Mouse (Mus musculus): ENCODE results near the gene Ppfia4.

Gene Ppfia4

DNA sequence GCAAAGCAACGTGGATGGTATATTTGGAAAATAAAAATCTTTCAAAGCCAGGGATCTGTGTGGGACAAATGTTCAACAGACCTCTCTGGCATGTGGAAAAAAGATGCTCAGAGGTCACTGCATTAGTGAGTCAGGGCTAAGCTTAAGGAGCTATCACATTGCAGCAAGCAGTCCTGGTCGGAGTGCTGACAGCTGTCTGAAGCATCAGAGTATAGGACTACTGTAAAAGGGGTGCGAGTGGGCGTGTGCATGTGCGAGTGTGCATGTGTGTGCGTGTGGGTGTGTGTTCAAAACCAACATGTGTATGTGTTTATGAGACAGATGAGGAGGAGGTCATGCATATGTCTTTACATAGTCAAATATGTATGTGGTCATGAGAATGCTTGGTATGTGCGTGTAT, 6.4 kb upstream of the Ppfia4 start:
- 83% methylated on average over 7 of the region's 7 CpGs for WGBS

DNA sequence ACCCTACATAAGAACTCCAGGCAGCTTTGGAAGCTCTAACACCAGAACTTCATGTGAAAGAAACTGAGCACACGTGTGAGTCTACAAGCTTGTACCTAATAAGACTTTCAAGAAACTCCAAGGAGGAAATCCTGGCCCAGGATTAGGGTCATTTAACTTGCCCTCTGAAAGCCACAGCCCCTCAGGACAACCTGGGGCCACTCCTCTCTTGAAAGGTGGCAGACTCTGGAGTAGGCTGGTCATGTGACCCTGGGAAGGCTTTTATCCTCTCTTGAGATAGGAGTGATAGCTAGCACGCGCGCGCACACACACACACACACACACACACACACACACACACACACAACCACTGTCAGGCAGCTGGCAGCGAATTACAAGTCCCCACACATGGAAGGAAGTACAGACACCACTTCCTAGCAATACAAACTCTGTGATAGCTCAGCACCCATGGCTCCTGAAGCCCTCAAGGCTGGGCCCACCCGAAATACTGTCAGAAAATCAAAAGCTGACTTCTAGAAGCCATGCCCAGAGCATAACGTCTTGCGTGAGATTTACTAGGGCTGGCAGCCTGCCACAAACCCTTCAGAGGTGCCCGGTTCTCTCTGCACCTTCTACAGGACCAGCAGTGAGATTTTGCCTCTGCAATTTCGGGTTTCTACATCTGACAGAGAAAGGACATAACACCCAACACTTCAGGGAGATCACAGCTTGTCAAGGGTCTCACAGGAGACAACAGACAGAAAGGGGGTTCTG, 4.4 kb upstream of the Ppfia4 start:
- WGBS, result 75% methylated on average over 11 of the region's 11 CpGs

DNA sequence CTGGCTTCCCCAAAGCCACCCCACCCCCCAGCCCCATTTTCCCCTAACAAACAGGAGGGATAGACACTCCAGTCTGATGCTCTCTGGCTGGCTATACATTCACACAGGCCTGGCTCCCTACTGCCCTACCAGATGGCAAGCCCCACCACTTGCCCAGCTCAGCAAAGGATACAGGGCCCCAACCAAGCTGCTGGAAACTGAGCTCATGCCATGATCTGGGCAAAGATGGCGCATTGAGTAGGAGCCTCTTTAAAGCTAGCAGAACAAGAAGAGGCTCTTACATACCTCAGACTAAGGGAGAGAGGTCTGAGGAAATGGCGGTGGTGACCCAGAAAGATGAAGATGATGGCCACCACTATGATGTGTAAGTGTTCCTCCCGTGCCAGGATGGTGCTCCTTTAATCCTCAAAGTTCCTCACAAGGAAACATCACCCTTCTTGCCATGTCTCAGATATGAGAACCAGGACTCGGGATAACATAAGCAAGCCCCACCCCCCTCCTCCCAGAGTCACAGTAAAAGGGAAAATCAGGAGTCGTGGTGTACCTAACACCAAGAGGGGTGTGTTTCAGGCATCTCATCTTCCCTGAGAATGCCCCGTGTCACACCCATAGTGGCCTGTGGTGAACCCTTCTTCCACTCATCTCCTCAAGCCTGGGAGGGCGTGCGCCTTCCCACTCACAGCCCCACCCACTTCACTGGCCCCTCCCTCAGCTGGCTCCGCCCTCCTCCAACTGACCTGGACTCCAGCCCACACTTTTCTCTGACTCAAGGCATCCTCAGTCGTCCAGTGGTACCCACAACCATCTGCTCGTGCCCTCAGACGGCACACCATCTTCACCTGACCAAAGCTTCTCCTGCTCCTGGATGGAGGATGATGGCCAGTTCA, 3.4 kb upstream of the Ppfia4 start:
- 69% methylated on average over 12 of the region's 12 CpGs for WGBS

DNA sequence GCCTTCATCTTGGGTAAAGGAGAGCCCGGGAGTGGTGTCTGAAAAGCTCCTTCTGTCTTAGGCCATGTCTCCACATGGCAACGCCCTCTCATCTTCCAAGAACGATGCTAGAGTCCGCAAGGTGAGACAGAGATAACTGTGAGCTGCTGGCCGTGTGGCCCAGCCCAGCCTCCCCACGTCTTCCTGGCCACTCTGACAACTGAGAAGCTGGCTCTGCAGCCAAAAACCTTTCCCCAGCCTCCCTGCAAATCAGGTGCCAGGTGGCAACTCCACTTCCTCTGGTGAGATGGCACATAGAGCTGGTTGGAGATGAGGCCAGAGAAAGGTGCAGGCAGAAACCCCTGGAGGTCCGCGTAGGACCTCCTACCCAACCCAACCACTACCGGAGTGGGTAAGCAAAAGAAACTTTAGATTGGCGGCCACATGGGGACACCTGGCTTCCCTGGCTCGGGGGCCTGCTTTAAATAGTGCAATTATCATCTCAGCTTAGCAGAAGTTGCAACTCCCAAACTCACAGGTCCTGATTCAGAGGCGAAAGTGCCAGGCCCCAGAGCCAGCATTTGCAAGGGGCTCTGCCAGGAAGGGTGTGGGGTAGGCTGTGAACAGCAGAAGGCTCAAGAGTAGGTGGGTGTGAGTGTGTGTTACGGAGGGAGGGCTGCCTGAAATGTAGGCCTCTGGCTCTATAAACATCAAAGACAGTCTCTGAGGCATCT, 2.6 kb upstream of the Ppfia4 start:
- WGBS, result 55% methylated on average over 13 of the region's 13 CpGs

DNA sequence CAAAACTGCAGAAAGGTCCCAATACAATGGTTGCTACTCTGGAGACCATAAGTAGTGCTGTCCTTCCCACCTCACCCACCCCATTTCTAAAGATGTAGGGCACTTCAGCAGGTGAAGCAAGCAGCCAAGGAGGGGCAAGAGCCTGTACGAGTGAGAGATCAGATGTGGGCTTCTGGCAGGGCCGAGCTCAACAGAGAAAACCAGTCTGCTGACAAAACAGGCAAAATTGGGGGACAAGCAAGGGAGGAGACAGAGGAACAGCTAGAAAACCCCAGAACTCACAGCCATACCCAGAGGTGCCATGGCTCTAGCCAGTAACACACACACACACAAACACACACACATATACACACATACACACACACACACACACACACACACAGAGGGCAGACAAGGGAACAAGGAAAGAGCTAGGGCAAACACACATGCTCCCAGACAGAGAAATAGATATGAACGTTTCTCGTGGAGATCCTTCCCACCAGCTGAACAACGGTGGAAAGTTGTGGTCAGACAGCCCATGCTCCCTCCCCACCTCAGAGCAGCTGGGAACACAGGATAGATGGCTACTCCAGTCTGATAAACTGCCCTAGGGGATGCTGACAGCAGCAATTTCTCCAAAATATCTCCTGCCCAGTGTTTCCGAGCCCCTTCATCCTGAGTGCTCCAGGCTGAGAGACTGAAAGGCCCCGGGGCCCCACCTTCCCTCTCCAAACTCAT, 1.5 kb upstream of the Ppfia4 start:
- 58% methylated on average over 7 of the region's 7 CpGs for WGBS

DNA sequence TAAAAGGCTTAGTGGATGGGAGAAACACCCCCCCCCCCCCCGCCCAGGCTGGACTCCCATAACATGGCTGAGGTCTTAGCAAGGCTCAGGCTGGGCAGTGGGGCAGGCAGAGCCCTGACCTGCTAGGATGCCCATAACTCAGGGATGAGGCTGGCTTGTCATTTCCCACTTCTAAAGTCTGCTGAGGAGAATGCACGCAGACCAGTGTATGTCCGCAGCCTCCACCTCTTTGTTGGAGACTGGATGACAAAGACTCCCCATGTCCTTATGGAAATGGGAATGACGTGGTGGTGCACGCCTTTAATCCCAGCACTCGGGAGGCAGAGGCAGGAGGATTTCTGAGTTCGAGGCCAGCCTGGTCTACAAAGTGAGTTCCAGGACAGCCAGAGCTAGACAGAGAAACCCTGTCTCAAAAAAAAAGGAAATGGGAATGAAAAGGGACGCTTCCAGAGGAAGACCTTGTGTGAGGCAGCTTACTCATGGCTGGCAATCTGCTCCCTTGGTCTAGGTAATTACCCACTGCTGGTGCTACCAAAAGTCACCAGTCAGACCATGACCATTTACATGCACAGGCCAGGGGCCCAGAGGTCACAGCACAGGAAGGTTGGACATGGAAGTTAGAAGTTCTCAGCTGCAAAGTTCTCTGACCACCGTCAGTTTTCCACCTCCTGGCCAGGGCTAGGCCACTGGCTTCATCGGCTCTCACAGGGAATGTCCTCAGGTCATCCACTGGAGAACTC, 813 bp upstream of the Ppfia4 start:
- 70% methylated on average over 10 of the region's 10 CpGs for WGBS

DNA sequence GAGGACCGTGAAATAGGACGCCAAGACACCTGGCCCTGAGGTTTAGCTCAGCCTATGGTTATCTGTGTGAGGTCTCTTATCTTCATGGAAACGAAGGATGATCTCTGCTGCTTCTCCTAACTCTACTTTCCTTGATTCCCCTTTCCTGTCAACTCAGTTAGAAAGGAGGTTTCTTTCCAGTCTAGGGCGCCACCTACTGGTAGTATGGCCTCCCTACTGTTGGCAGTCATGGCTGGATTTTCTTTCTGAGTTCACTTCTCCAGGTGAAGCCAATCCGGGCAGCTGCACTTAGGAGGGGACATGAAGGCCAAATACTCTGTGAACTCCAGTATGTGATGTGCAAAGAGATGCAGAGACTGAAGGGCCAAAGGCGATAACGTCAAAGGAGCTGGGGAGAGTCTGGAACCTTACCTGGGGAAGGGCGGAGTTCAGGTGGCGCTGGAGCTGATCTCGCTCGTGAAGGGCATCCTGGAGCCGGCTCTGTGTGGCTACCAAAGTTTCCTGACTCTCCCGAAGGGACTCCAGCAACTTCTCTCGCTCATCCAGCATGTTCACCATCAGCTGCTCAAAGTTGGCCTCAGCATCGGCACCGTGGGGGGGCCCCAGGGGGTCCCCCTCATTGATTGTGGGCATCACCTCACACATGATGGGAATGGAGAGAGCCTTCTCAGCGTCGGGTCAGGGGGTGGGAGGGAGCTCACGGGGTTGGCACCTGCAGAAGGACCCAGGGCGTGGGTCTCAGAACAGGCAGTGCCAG, 671 bp downstream of the Ppfia4 start:
- 45% methylated on average over 20 of the region's 20 CpGs for WGBS

DNA sequence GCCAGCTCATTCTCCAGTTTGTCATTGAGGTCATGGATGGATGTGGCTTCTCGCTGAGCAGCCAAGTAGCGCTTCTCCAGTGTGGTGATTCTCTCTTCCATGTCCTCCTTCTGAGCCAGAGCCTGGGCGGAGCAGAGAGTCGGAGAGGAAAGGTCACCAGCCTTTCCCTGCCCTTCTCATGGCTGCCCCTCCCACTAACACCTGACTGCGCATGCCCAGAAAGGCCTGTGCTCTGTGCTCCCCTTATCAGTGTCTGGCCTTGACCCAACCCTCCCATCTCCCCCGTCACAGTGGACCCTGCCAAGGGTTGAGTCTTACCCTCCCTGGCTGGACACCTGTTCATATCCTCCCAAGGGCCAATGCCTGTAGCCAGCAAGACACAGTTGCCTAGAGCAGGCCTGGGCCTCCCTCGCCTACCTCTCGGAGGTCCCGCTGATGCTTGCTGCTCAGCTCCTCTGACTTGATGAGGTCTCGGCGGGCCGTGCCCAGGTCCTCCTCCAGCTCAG, 5.8 kb downstream of the Ppfia4 start:
- 96% methylated on average over 12 of the region's 12 CpGs for WGBS

DNA sequence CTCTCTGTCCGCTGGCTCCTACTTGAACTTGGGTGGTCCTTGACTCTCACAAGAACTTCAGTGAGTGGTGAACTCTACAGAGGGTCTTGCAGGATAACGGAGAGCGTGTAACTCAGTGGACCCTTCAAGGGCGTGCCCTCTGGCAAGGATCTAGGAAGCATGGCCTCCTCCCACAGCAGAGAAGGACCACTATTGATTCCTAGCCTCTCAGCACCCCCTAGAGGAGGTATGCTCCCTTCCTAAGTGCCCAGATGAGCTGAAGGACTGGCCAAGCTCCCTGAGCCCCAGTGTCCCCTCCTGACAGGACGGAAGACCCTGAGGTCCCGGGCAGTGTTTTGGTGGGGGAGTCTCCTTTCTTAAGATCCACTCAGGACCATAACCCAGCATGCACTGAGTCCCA, 10.1 kb downstream of the Ppfia4 start:
- 90% methylated on average over 6 of the region's 6 CpGs for WGBS

DNA sequence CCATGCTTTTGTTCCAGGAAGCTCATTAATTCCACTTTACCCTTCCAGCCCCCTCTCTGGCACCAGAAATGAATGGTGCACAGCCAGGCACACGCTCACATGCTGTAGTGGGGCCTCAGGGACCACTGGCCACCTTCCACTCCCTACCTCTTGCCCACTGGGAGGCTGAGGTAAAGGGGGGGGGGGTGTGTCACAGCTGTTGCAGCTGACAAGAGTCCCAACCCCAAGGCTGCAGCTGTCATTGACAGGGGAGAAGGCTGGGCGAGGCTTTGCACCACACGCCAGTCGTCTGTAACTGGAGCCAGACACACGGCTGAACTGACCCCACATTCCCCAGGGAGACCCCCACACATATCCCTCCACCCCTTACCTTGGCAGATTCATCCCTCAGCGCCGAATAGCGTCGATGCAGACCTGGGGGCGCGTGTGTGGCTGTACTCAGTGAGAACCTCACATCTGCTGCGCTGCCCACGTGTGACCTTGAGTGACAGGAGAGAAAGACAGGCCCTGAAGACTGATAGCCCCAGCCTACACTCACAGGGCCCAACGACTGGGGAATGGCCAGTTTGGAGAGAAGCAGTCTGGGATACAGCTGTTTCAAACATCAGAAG, 11.9 kb downstream of the Ppfia4 start:
- WGBS, result 72% methylated on average over 14 of the region's 14 CpGs

DNA sequence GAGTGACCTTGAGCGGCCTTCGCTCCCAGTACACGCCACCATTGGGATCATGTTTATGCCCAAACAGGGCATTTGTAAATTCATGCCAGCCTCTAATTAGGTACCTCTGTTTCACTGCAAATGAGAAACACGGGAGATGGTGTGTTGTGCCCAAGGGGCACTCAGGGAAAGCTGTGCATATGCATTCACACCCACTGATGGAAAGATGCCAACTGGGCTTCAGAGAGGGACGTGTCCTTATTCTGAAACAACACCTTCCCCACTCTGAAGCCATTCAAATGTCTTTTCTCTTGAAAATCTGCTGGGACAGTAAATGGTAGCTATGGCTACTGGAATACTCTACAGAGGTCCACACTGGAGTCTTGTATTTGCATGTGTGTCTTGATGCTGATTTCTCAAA, 14.5 kb downstream of the Ppfia4 start:
- 68% methylated on average over 5 of the region's 5 CpGs for WGBS

DNA sequence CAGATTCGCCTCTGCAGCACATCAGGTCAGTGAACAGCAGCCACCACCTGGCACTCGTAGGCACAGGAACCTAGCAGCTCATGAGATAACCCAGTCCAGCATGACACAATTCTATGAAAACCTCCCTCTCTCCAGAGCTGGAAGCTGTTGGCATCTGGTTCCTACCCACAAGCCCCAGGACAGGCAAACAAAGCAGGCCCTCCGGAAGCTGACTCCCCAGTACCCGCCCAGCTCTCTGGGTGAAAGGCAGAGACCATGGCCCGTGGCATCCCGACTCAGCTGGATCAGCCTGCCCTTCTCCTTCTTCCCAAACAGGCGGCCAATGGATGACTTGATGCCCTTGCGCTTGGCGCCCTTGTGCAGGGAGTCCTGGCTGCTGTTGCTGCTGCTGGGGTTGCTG, 16.4 kb downstream of the Ppfia4 start:
- WGBS, result 86% methylated on average over 9 of the region's 9 CpGs

DNA sequence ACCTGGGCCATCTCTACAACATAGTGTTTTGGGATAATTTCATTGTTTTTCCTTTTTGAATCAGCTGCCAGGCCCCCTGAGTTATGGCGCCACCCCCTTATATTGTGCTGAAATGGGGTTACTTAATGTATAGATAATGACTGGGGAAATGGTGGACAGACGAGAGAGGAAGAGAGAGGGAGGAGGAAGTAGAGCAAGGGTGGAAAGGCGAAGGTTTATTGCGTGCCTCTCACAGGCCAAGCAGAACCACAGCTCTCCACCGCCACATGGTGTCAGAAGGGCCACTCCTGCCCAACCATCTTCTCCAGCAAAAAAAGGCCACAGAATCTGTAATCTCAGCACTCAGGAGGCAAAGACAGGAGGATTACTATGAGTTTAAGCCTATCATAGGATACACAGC, 17.5 kb downstream of the Ppfia4 start:
- WGBS, result 81% methylated on average over 5 of the region's 5 CpGs

DNA sequence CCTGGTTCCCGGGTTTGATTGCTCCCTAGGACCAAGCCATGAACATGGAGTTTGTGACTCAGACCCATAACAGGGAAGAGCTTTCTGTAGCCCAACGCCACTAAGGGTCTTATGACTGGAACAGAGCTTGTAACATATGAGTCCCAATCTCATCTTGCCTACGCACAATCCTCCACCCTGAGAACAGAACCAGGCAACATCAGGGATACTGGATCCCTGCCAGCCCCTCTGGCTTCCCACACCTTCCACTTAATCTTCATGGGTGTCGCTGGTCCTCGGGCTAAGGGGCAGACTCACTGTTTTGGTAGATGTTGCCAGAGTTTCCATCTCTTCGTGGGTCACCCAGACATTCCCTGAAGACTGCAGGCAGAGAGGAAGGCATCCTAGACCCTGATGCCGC, 21.0 kb downstream of the Ppfia4 start:
- 81% methylated on average over 7 of the region's 7 CpGs for WGBS

DNA sequence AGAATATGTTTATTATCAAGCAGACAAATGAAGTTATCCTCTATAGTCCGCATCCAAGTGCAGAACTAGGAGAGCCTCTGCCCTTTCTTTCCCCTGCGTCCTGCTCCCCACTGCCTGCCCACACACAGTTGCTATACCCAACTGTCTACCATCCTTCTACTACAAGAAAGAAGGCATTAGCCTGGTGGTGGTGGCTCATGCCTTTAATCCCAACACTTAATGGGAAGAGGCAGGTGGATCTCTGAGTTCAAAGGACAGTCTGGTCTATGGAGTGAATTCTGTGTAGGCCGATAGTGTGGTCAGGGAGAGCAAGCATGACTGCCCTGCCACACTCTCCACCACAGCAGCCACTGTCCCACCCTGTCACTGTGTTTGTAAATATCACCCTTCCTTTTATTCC, 22.0 kb downstream of the Ppfia4 start:
- 95% methylated on average over 3 of the region's 3 CpGs for WGBS

DNA sequence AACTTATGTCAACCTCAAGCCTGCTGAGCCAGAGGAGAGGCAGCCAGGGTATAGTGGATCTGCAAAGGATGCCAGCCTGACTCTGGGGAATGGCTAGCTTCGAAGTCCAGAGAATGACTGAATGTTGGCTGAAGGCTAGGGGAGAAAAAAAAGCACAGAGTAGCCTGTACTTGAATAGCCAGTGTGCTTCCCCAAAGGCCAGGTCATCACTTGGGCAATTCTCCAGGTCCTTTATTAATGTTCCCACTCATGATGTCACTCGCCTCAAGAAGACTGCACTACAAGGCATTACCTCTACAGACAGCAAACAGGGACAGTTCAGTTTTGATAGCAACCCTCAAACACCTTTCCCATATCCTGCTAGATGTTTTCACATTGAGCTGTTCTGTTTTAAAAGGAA, 22.4 kb downstream of the Ppfia4 start:
- 72% methylated on average over 2 of the region's 2 CpGs for WGBS

DNA sequence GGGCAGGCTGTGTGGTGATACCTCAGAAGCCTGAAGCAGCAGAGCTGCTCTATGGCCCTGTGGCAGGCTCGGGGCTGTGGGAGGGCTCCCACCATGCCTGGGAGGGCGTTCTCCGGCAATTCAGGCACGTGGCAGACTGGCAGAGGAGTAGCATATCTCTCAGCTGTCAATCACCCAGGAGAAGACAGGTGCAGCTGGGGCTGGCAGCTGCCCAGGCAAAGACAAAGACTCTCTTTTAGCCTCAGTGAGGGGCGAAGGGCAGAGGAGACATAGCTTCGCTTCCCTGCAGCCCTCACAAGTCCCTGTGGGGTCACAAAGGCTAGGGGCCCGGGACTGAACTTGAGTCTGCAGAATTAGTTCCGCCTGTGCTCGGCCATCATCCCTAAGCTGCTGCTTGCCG, 25.3 kb downstream of the Ppfia4 start:
- WGBS, result 62% methylated on average over 10 of the region's 10 CpGs

DNA sequence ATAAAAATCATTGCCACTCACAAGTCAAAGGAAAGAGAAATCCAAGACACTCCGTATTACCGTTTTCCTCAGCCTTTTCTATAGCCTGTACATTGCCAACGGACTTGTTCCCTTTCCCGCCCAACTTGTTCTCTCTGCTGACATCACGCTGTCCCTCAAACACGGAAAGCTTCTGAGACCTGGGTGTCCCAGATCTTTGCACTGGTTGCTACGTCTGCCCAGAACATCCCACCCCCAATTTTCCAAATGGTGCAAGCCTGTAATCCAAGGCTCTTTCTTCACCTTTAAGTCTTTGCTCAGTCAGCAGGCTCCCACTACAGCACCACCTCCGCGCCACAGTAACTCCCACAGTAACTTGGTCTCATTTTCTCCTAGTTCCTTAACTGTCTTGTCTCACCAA, 27.8 kb downstream of the Ppfia4 start:
- WGBS, result 73% methylated on average over 9 of the region's 9 CpGs

DNA sequence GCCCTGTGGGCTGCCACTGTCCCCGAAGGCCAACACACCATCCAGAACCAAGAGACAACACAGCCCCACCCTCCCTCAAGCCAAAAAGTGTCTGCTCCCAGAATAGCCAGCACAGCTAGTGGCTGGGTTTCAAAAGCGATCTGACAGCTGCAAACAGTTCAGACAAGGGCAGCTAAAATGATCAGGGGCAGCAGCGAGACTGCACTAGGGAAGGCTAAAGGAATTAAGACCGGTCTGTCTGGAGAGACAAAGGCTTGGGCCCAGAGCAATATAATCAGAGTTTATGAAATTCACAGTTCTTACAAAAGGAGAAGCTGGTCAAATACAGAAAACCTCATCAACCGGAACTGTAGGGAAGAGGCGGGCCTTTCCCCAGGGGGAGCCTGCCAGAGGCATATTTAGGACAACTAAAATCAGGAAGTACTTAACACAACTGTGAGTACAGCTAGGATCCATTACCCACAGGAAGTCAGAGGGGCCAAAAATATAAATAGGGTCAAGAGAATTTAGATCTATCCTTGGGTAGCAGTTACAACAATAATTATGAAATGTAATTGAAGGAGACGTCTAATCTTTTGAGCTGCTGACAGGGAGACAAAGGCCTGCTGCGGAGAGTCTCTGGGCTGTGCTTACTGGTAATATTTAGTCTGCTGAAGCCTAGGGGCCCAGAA, 30.0 kb downstream of the Ppfia4 start:
- 46% methylated on average over 8 of the region's 8 CpGs for WGBS

All from cerebral cortex, adult 2 months (tissue).